Mouse (Mus musculus) spleen, embryonic (tissue): ENCODE results near the gene Rplp2.

Experiments used
- CTCF ChIA-PET: fragments of 350-600 bp; sonication (Branson Sonifier 250); formaldehyde crosslinking; loops from one replicate; lab custom pipeline; 2022; lab: Charles Lee

Rplp2 gene

GRCm38 (mm10) chr7:141443081-141443821 lies 3.9 kb upstream of the Rplp2 start:
- CTCF ChIA-PET, result interaction anchor here (1.1 to 1.2 kb wide), 2 partner anchors 13 to 15 kb away, joined by 4 to 5 read pairs; no protein-coding TSS in a partner anchor

- CTCF ChIA-PET, result no interaction called here
Observed at GRCm38 (mm10) chr7:141443828-141444237, 3.3 kb upstream of the Rplp2 start, which contains the start of gene Pidd1. Pidd1 (minus strand) TSS chr7:141444025.

GRCm38 (mm10) chr7:141446374-141446773 lies 796 bp upstream of the Rplp2 start:
- CTCF ChIA-PET, result interaction anchor here (0.6 to 1.6 kb wide), 3 partner anchors 8 to 167 kb away, joined by 4 to 5 read pairs (median 4); no protein-coding TSS in a partner anchor

GRCm38 (mm10) chr7:141451928-141452327 lies 4.8 kb downstream of the Rplp2 start:
- CTCF ChIA-PET, result no interaction called here

GRCm38 (mm10) chr7:141453636-141454035 lies 6.5 kb downstream of the Rplp2 start:
- CTCF ChIA-PET, result interaction anchor here (0.5 kb wide), 1 partner anchor 8 kb away, joined by 3 read pairs; no protein-coding TSS in a partner anchor

- CTCF ChIA-PET, result interaction anchor here (0.6 to 1.2 kb wide), 2 partner anchors 12 to 498 kb away, joined by 4 read pairs; no protein-coding TSS in a partner anchor
Observed at GRCm38 (mm10) chr7:141454967-141455551, 7.9 kb downstream of the Rplp2 start, which contains the start of gene Pnpla2. Pnpla2 (plus strand) TSS chr7:141455198.

GRCm38 (mm10) chr7:141455610-141456314 lies 8.6 kb downstream of the Rplp2 start:
- CTCF ChIA-PET, result interaction anchor here (0.8 to 1.2 kb wide), 2 partner anchors 13 to 70 kb away, joined by 3 to 4 read pairs; no protein-coding TSS in a partner anchor

GRCm38 (mm10) chr7:141456739-141457138 lies 9.6 kb downstream of the Rplp2 start:
- CTCF ChIA-PET, result no interaction called here

- CTCF ChIA-PET, result no interaction called here
Observed at GRCm38 (mm10) chr7:141457236-141457635, 10.1 kb downstream of the Rplp2 start.

GRCm38 (mm10) chr7:141457986-141458660 lies 11.0 kb downstream of the Rplp2 start:
- CTCF ChIA-PET, result interaction anchor here (0.7 to 1.0 kb wide), 4 partner anchors 8 to 64 kb away, joined by 3 to 6 read pairs (median 5); no protein-coding TSS in a partner anchor

- CTCF ChIA-PET, result interaction anchor here (0.7 to 1.2 kb wide), 4 partner anchors 10 to 64 kb away, joined by 3 to 6 read pairs (median 5); no protein-coding TSS in a partner anchor
Observed at GRCm38 (mm10) chr7:141458661-141459060, 11.5 kb downstream of the Rplp2 start.

- CTCF ChIA-PET, result interaction anchor here (1.2 kb wide), 1 partner anchor 9 kb away, joined by 3 read pairs; no protein-coding TSS in a partner anchor
Observed at GRCm38 (mm10) chr7:141459301-141459711, 12.1 kb downstream of the Rplp2 start.

GRCm38 (mm10) chr7:141460001-141460390 lies 12.8 kb downstream of the Rplp2 start:
- CTCF ChIA-PET, result interaction anchor here (0.6 to 1.2 kb wide), 2 partner anchors 8 to 275 kb away, joined by 3 read pairs; no protein-coding TSS in a partner anchor

GRCm38 (mm10) chr7:141460391-141461113 lies 13.4 kb downstream of the Rplp2 start, which contains the start of gene Cracr2b:
Cracr2b (plus strand) TSS chr7:141461094.
- CTCF ChIA-PET, result interaction anchor here (0.6 kb wide), 1 partner anchor 276 kb away, joined by 3 read pairs; no protein-coding TSS in a partner anchor

GRCm38 (mm10) chr7:141461521-141462332 lies 14.6 kb downstream of the Rplp2 start:
- CTCF ChIA-PET, result interaction anchor here (0.6 to 0.9 kb wide), 4 partner anchors 8 to 362 kb away, joined by 3 to 6 read pairs (median 4); no protein-coding TSS in a partner anchor

GRCm38 (mm10) chr7:141462333-141462821 lies 15.2 kb downstream of the Rplp2 start:
- CTCF ChIA-PET, result interaction anchor here (0.6 to 0.8 kb wide), 5 partner anchors 9 to 363 kb away, joined by 3 to 8 read pairs (median 3); no protein-coding TSS in a partner anchor

- CTCF ChIA-PET, result no interaction called here
Observed at GRCm38 (mm10) chr7:141463824-141464602, 16.8 kb downstream of the Rplp2 start.
